Mouse (Mus musculus) kidney, adult 10 weeks (tissue): Measurements from ENCODE around the gene Hectd1. TPM values are rescaled to one million over a fixed set of nuclear protein-coding genes. Genes with fewer than 3 reads are reported as not detected.

Experiments
- polyA plus RNA-seq: library from polyadenylated mRNA; stranded (reverse); fragments of 350-450 nt; fragmentation: Illumina TruSeq; extraction: RNeasy Lipid Tissue Mini Kit (QIAGEN cat#74804); gene quantifications from one replicate; pipeline ENCODE4 v1.2.3, GENCODE M21; 2014; ENCODE audit warnings: low read depth, low replicate concordance

Gene Hectd1
- 82.0 TPM for polyA plus RNA-seq

DNA sequence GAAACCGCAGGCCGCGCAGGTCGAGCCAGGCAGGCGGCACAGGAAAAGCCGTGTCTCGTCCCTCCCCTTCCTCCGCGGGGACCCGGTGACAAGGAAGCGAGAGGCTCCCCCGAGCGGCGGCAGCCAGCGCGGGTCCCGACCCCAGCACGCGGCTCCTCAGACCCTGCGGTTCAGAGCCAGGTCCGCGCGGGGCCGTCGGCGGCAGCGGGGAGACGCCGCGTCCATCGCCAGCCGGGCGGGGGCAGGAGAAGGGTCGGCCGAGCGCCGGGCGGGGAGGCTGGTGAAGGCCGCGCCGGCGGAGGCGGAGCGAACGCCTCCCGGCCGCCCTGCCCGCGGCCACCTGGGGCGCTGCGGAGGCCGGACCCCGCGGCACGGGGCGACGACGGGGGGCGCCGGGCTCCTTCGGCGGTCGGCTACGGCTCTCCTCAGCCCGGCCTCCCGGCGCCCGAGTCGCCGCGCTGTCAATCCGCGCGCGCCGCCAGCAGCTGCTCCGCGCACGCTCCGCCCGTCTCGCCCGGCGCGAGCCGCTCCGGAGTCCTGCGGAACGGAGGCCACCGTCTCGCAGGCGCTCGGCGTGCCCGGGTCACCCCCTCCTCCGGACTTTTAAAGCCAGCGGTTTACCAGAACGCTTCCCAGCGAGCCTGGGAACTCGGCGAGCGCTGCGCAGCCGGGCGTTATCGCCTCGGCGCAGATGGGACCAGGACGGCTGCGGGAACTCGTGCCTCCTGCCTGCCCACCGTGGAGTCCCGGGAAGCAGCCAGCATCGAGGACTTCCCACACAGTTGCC lies at the start of gene Hectd1:
TSS of gene Hectd1 (minus strand) at position 247 of the 787 bp plus-strand sequence.

Other genes with a start within 250 kb of the Hectd1 start
- gene Coch, start 236.2 kb downstream of the Hectd1 start, polyA plus RNA-seq = 7.9 TPM
- 65.8 TPM for gene Ap4s1, start 138.5 kb downstream of the Hectd1 start, polyA plus RNA-seq
- gene Strn3, start 137.6 kb downstream of the Hectd1 start, polyA plus RNA-seq = 162 TPM
- 7.6 TPM for gene Heatr5a, start 141.8 kb upstream of the Hectd1 start, polyA plus RNA-seq
- 10.6 TPM for gene Dtd2, start 177.0 kb upstream of the Hectd1 start, polyA plus RNA-seq
- not detected for gene Gpr33, start 198.5 kb upstream of the Hectd1 start, polyA plus RNA-seq